Mouse (Mus musculus): ENCODE measurements around the gene Pigg. TPM values are rescaled to one million over a fixed set of nuclear protein-coding genes. Genes with fewer than 3 reads are reported as not detected.
A peak's percentile ranks its signal among the peaks of the same experiment; 100 is the strongest.
"Not testable (repeated sequence)": the region's sequence is repeated elsewhere in the genome, so short reads cannot be mapped to it uniquely, and the experiment has no call there.

The Pigg gene
- polyA plus RNA-seq, 1 experiment from 2014 or later, result 2.7 TPM

DNA sequence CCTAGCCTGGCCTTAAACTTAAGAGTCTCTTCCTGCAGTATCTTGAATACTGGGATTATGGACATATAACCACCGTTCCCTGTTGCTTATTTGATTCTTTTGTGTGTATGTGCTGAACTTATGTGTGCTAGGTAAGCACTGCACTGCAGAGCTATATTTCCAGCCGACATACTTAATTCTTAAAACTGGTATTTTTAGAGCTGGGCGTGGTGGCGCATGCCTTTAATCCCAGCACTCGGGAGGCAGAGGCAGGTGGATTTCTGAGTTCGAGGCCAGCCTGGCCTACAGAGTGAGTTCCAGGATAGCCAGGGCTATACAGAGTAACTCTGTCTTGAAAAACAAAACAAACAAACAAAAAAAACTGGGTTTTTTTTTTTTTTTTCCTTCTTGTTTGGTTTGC is 41.1 kb upstream of the Pigg start:
- not testable (repeated sequence) for H3K4me1 ChIP-seq (replicated peaks; ENCODE audit: control insufficient read depth, insufficient read depth, low read length); ATAC-seq (ENCODE audit: low FRiP score); DNase-seq (ENCODE audit: low spot score); H3K4me2 ChIP-seq (replicated peaks; ENCODE audit: low read depth, low read length); H3K9me3 ChIP-seq (ENCODE audit: control insufficient read depth, low read length); H3K27me3 ChIP-seq (ENCODE audit: control insufficient read depth, insufficient read depth, low read length); H3K27ac ChIP-seq (ENCODE audit: low read depth, low read length); H3K9ac ChIP-seq (ENCODE audit: low read depth, low read length); H3K36me3 ChIP-seq (ENCODE audit: control insufficient read depth, insufficient read depth, low read length); H3K4me3 ChIP-seq (ENCODE audit: low read depth, low read length)
- WGBS, result 95% methylated on average over 6 of the region's 6 CpGs

- H3K27ac ChIP-seq (ENCODE audit: low read depth, low read length), result no peak overlapping the region
- H3K4me1 ChIP-seq (replicated peaks; ENCODE audit: control insufficient read depth, insufficient read depth, low read length), result no peaks in the 10 kb centered on the region
- no peaks in the 10 kb centered on the region for H3K27me3 ChIP-seq (ENCODE audit: control insufficient read depth, insufficient read depth, low read length)
- DNase-seq (ENCODE audit: low spot score), result no peak
- H3K9me3 ChIP-seq (ENCODE audit: control insufficient read depth, low read length), result no peaks in the 10 kb centered on the region
- WGBS, result 93% methylated on average over 2 of the region's 2 CpGs
- H3K36me3 ChIP-seq (ENCODE audit: control insufficient read depth, insufficient read depth, low read length), result no peaks in the 10 kb centered on the region
- no peak for ATAC-seq (ENCODE audit: low FRiP score)
- H3K9ac ChIP-seq (ENCODE audit: low read depth, low read length), result no peak overlapping the region
- H3K4me2 ChIP-seq (replicated peaks; ENCODE audit: low read depth, low read length), result no peak overlapping the region
- H3K4me3 ChIP-seq (ENCODE audit: low read depth, low read length), result no peak overlapping the region
Measured at GRCm38 (mm10) chr5:108286957-108287356, 25.5 kb upstream of the Pigg start.

DNA sequence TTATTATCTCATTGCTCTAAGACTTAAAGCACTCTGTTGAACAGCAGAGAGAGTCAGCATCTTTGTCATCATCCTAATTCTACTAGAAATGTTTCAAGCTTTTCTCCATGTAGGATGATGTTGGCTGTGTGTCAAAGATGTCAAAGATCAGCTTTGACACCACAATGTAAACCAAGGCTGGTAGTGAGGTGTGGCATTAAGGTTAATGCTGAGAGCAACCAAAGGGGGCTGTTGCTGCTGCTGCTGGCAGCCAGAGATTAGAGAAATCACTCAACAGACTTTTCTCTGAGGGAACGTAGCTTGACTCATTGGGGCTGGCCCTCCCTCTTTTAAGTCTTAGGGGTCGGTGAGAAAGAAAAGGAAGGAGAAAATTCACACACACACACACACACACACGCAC is 10.8 kb upstream of the Pigg start:
- no peak overlapping the region for H3K9ac ChIP-seq (ENCODE audit: low read depth, low read length)
- WGBS, result 69% methylated on average over 3 of the region's 3 CpGs
- DNase-seq (ENCODE audit: low spot score) (no peak), ATAC-seq (ENCODE audit: low FRiP score) (no peak)
- no peak overlapping the region for H3K4me2 ChIP-seq (replicated peaks; ENCODE audit: low read depth, low read length)
- H3K4me3 ChIP-seq (ENCODE audit: low read depth, low read length), result no peak overlapping the region
- H3K27me3 ChIP-seq (ENCODE audit: control insufficient read depth, insufficient read depth, low read length), result no peaks in the 10 kb centered on the region
- no peak overlapping the region for H3K27ac ChIP-seq (ENCODE audit: low read depth, low read length)
- H3K4me1 ChIP-seq (replicated peaks; ENCODE audit: control insufficient read depth, insufficient read depth, low read length), result no peaks in the 10 kb centered on the region
- no peaks in the 10 kb centered on the region for H3K36me3 ChIP-seq (ENCODE audit: control insufficient read depth, insufficient read depth, low read length)
- H3K9me3 ChIP-seq (ENCODE audit: control insufficient read depth, low read length), result no peaks in the 10 kb centered on the region

DNA sequence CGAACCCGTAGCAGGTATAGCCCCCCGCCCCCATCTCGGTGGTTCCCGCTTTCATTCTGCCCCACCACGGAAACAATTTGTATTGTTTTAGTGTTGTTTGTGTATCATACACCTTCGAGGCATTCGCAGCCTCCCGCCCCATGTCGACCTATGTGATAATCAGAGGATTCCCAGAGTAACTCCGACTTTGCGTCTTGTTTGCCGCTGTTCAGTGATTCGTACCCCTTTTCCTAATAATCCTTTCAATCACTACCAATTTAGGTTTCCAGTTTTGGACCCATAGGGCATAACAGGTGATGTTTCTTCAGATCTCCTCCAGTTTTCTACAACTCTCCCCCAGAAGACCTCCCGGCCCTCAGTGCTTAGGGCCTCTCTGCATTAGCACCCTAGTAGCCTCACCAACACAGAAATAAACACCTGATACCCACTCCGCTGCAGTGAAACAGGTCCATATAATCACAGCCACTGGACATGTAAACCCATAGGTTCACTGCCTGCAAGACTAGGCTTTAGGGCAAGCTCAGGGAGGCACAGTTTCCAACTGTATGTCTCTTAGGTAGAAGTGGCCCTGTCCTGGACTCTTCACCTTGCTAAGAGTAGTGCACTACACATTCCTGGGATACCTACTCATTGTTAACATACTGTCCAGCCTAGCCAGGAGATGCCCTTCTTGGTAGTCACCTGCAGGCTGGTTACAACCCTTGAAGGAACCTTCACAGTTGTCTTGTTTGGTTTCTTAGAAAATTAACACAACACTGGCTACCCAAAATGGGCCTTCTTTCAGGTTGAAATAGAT is 854 bp downstream of the Pigg start:
- ATAC-seq (ENCODE audit: low FRiP score) (no peak), DNase-seq (ENCODE audit: low spot score) (no peak)
- H3K4me3 ChIP-seq (ENCODE audit: low read depth, low read length), result peak overlapping the region; percentile 75
- no peaks in the 10 kb centered on the region for H3K27me3 ChIP-seq (ENCODE audit: control insufficient read depth, insufficient read depth, low read length)
- H3K9ac ChIP-seq (ENCODE audit: low read depth, low read length), result peak overlapping the region; percentile 78
- H3K4me1 ChIP-seq (replicated peaks; ENCODE audit: control insufficient read depth, insufficient read depth, low read length), result peaks cover 3% of the 10 kb centered on the region
- H3K4me2 ChIP-seq (replicated peaks; ENCODE audit: low read depth, low read length), result peak overlapping the region; percentile 60
- H3K36me3 ChIP-seq (ENCODE audit: control insufficient read depth, insufficient read depth, low read length), result no peaks in the 10 kb centered on the region
- 10% methylated on average over 16 of the region's 16 CpGs for WGBS
- H3K27ac ChIP-seq (ENCODE audit: low read depth, low read length), result no peak overlapping the region
- H3K9me3 ChIP-seq (ENCODE audit: control insufficient read depth, low read length), result no peaks in the 10 kb centered on the region

DNA sequence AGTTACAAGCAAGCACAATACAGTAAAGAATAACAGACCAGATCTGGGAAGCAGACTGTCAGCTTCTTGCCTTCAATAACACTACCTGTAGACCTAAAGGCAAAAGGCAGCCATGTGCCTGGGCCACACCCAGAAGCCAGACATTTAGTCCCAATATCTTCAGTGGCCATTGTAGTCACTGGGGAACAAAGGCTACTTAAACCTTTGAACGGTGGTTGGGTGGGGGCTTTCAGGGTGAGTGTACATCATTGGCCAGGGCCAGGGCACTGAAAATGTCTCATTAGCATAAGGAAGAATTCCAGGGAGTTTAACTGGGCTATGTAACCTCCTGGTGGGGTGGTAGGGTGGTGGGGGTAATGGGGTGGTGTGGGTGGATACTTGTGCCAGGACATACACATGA is 18.6 kb downstream of the Pigg start:
- DNase-seq (ENCODE audit: low spot score), result no peak
- 93% methylated on average over 1 of the region's 1 CpGs for WGBS
- no peak for ATAC-seq (ENCODE audit: low FRiP score)
- no peak overlapping the region for H3K4me3 ChIP-seq (ENCODE audit: low read depth, low read length)
- H3K4me1 ChIP-seq (replicated peaks; ENCODE audit: control insufficient read depth, insufficient read depth, low read length), result no peaks in the 10 kb centered on the region
- H3K27ac ChIP-seq (ENCODE audit: low read depth, low read length), result no peak overlapping the region
- H3K36me3 ChIP-seq (ENCODE audit: control insufficient read depth, insufficient read depth, low read length), result no peaks in the 10 kb centered on the region
- H3K9ac ChIP-seq (ENCODE audit: low read depth, low read length), result no peak overlapping the region
- no peaks in the 10 kb centered on the region for H3K9me3 ChIP-seq (ENCODE audit: control insufficient read depth, low read length)
- H3K27me3 ChIP-seq (ENCODE audit: control insufficient read depth, insufficient read depth, low read length), result no peaks in the 10 kb centered on the region
- no peak overlapping the region for H3K4me2 ChIP-seq (replicated peaks; ENCODE audit: low read depth, low read length)

DNA sequence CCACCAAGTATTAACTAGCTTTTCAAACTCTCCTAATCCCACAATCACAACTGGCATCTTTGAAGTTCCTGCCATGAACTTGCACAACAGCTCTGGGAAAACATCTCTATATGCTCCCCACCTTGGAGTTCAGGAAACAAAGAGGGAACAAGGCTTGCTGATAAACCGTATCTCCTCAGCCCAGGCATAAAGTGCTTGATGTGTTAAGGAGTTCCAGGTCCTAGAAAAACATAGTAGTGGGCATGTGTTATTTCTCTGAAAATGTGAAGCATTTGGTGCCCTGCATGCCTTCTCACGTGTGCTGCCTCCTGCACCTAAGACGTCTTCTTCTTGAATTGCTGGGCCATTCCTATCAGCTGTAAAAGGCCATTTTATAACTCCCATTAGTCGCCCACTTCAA is 25.0 kb downstream of the Pigg start:
- Histone ChIP-seq H3K36me3 (ENCODE audit: control insufficient read depth, insufficient read depth, low read length) (no peaks in the 10 kb centered on the region), H3K27me3 (ENCODE audit: control insufficient read depth, insufficient read depth, low read length) (no peaks in the 10 kb centered on the region), H3K9me3 (ENCODE audit: control insufficient read depth, low read length) (no peaks in the 10 kb centered on the region), H3K4me3 (ENCODE audit: low read depth, low read length) (no peak overlapping the region), H3K9ac (ENCODE audit: low read depth, low read length) (no peak overlapping the region), H3K4me2 (replicated peaks; ENCODE audit: low read depth, low read length) (no peak overlapping the region), H3K27ac (ENCODE audit: low read depth, low read length) (no peak overlapping the region), H3K4me1 (replicated peaks; ENCODE audit: control insufficient read depth, insufficient read depth, low read length) (no peaks in the 10 kb centered on the region)
- ATAC-seq (ENCODE audit: low FRiP score) (no peak), DNase-seq (ENCODE audit: low spot score) (no peak)
- WGBS, result 82% methylated on average over 4 of the region's 4 CpGs

DNA sequence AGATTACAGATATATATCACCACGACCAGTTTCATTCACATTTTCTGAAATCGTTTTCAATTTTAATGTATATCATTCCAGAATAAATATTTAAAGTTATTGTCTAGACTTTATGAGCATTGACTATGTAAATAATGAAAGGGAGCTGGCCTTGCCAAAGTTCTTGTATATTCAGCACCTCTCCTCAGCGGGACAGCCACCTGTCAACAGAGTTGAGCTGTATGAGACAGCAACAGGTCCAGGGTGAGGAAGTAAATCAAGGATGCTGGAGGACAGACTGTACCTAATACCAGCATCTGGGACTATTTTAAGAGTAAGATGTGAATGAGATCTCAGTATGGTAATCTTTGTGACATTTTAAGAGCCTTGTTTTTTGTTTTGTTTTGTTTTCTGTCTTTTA is 25.6 kb downstream of the Pigg start:
- H3K4me2 ChIP-seq (replicated peaks; ENCODE audit: low read depth, low read length), result no peak overlapping the region
- no peak for ATAC-seq (ENCODE audit: low FRiP score)
- 82% methylated on average over 3 of the region's 3 CpGs for WGBS
- no peaks in the 10 kb centered on the region for H3K4me1 ChIP-seq (replicated peaks; ENCODE audit: control insufficient read depth, insufficient read depth, low read length)
- H3K36me3 ChIP-seq (ENCODE audit: control insufficient read depth, insufficient read depth, low read length), result no peaks in the 10 kb centered on the region
- no peaks in the 10 kb centered on the region for H3K9me3 ChIP-seq (ENCODE audit: control insufficient read depth, low read length)
- H3K9ac ChIP-seq (ENCODE audit: low read depth, low read length), result no peak overlapping the region
- no peak overlapping the region for H3K27ac ChIP-seq (ENCODE audit: low read depth, low read length)
- H3K4me3 ChIP-seq (ENCODE audit: low read depth, low read length), result no peak overlapping the region
- H3K27me3 ChIP-seq (ENCODE audit: control insufficient read depth, insufficient read depth, low read length), result no peaks in the 10 kb centered on the region
- DNase-seq (ENCODE audit: low spot score), result no peak

GRCm38 (mm10) chr5:108343680-108344170 is 31.3 kb downstream of the Pigg start:
- no peak overlapping the region for H3K27ac ChIP-seq (ENCODE audit: low read depth, low read length)
- ATAC-seq (ENCODE audit: low FRiP score) (no peak), DNase-seq (ENCODE audit: low spot score) (no peak)
- no peak overlapping the region for H3K9ac ChIP-seq (ENCODE audit: low read depth, low read length)
- H3K4me3 ChIP-seq (ENCODE audit: low read depth, low read length), result no peak overlapping the region
- H3K9me3 ChIP-seq (ENCODE audit: control insufficient read depth, low read length), result no peaks in the 10 kb centered on the region
- H3K36me3 ChIP-seq (ENCODE audit: control insufficient read depth, insufficient read depth, low read length), result no peaks in the 10 kb centered on the region
- no peak overlapping the region for H3K4me2 ChIP-seq (replicated peaks; ENCODE audit: low read depth, low read length)
- H3K27me3 ChIP-seq (ENCODE audit: control insufficient read depth, insufficient read depth, low read length), result no peaks in the 10 kb centered on the region
- 91% methylated on average over 4 of the region's 4 CpGs for WGBS
- H3K4me1 ChIP-seq (replicated peaks; ENCODE audit: control insufficient read depth, insufficient read depth, low read length), result no peaks in the 10 kb centered on the region

GRCm38 (mm10) chr5:108345313-108346071 is 33.1 kb downstream of the Pigg start:
- no peaks in the 10 kb centered on the region for H3K36me3 ChIP-seq (ENCODE audit: control insufficient read depth, insufficient read depth, low read length)
- no peak overlapping the region for H3K27ac ChIP-seq (ENCODE audit: low read depth, low read length)
- no peak overlapping the region for H3K9ac ChIP-seq (ENCODE audit: low read depth, low read length)
- H3K27me3 ChIP-seq (ENCODE audit: control insufficient read depth, insufficient read depth, low read length), result no peaks in the 10 kb centered on the region
- H3K4me3 ChIP-seq (ENCODE audit: low read depth, low read length), result no peak overlapping the region
- no peaks in the 10 kb centered on the region for H3K4me1 ChIP-seq (replicated peaks; ENCODE audit: control insufficient read depth, insufficient read depth, low read length)
- ATAC-seq (ENCODE audit: low FRiP score) (no peak), DNase-seq (ENCODE audit: low spot score) (no peak)
- WGBS, result 87% methylated on average over 10 of the region's 10 CpGs
- H3K9me3 ChIP-seq (ENCODE audit: control insufficient read depth, low read length), result no peaks in the 10 kb centered on the region
- H3K4me2 ChIP-seq (replicated peaks; ENCODE audit: low read depth, low read length), result no peak overlapping the region

Data from hindbrain, embryonic 11.5 days (tissue).